Mouse (Mus musculus) G1E (cell line): ENCODE data around the gene Gm29427.

Experiments
- CTCF ChIP-seq: IDR thresholded peaks from 2 replicates; pipeline ENCODE4 v1.5.1; 2012; ENCODE audit warnings: low read depth, low read length, inconsistent platforms, mixed read lengths
- GATA1 ChIP-seq: IDR thresholded peaks from 2 replicates; pipeline ENCODE4 v1.6.1; 2012; ENCODE audit warnings: borderline replicate concordance, low read length, inconsistent platforms, mixed read lengths
- TAL1 ChIP-seq: conservative IDR thresholded peaks from 2 replicates; pipeline ENCODE4 v1.6.1; 2012; ENCODE audit warnings: low read depth, low read length, inconsistent platforms, mixed read lengths

GRCm38 (mm10) chr1:130745591-130745990 lies 30.0 kb upstream of the Gm29427 start:
- TF ChIP-seq CTCF (no peak), GATA1 (no peak), TAL1 (no peak)
